Mouse (Mus musculus) cerebellum, adult 2 months (tissue): ENCODE measurements around the gene Slc12a7. TPM values are rescaled to one million over a fixed set of nuclear protein-coding genes. Genes with fewer than 3 reads are reported as not detected.
A peak's percentile ranks its signal among the peaks of the same experiment; 100 is the strongest.

ENCODE experiments used
- DNase-seq, 2 experiments: peaks; one replicate each; pipeline ENCODE4 v3.0.0; 2021
- H3K27ac ChIP-seq: fragments of 200-500 bp; 2 replicates; pipeline ENCODE4 v1.5.1; 2012; ENCODE audit warnings: low read length, control low read depth, inconsistent platforms; ENCODE audit not compliant: insufficient read depth
- H3K27me3 ChIP-seq: fragments of 200-500 bp; 2 replicates; pipeline ENCODE4 v1.6.1; 2012; ENCODE audit warnings: inconsistent platforms, mild to moderate bottlenecking, low read length, moderate library complexity; ENCODE audit not compliant: control insufficient read depth, insufficient read depth
- H3K4me1 ChIP-seq: fragments of 200-500 bp; 2 replicates; pipeline ENCODE4 v1.6.1; 2011; ENCODE audit warnings: low read length; ENCODE audit not compliant: control insufficient read depth, insufficient read depth
- H3K4me3 ChIP-seq: fragments of 200-500 bp; replicated peaks from 2 replicates; pipeline ENCODE3; 2011; ENCODE audit warnings: mild to moderate bottlenecking, low read depth, low read length, control low read depth; ENCODE audit not compliant: insufficient read depth
- CTCF ChIP-seq: fragments of 200-500 bp; IDR thresholded peaks from 2 replicates; pipeline ENCODE4 v1.5.1; 2011; ENCODE audit warnings: low read depth, mild to moderate bottlenecking, control low read depth, low read length, moderate library complexity, borderline replicate concordance; ENCODE audit not compliant: insufficient read depth
- POLR2A ChIP-seq: fragments of 200-500 bp; IDR thresholded peaks from 2 replicates; pipeline ENCODE4 v1.6.1; 2011; ENCODE audit warnings: low read length, control low read depth, borderline replicate concordance; ENCODE audit not compliant: insufficient read depth
- WGBS: fragments of 180-500 bp; shearing (Covaris S2); methylation state at CpG from one replicate; pipeline ENCODE4 v1.1.7; 2018; 5-methylcytosine and 5-hydroxymethylcytosine counted together
- polyA plus RNA-seq: library from polyadenylated mRNA; depleted of rRNA; stranded (reverse); fragments of >200 nt; gene quantifications from 2 replicates; pipeline ENCODE4 v1.2.3, GENCODE M21; 2012

Slc12a7 gene
- polyA plus RNA-seq, 1 experiment: 3.5 TPM

- DNase-seq: no peak
- 22% methylated on average over 8 of the region's 8 CpGs for WGBS
- H3K27ac ChIP-seq: no peak overlapping the region
- no peak overlapping the region for H3K4me3 ChIP-seq
- H3K4me1 ChIP-seq: no peaks in the 10 kb centered on the region
- TF ChIP-seq POLR2A: no peak
- TF ChIP-seq CTCF: peak; percentile 40
- no peaks in the 10 kb centered on the region for H3K27me3 ChIP-seq
These were observed 9.7 kb upstream of the Slc12a7 start for GRCm38 (mm10) chr13:73723081-73723668.

- no peak for DNase-seq
- Histone ChIP-seq H3K4me3 (no peak overlapping the region), H3K27ac (no peak overlapping the region), H3K27me3 (no peaks in the 10 kb centered on the region), H3K4me1 (no peaks in the 10 kb centered on the region)
- TF ChIP-seq POLR2A: no peak
- TF ChIP-seq CTCF: no peak
- 90% methylated on average over 5 of the region's 5 CpGs for WGBS
These were observed 7.6 kb upstream of the Slc12a7 start for GRCm38 (mm10) chr13:73725315-73725714.

GRCm38 (mm10) chr13:73727621-73728025 is 5.3 kb upstream of the Slc12a7 start:
- WGBS: 19% methylated on average over 2 of the region's 2 CpGs
- H3K4me1 ChIP-seq: no peaks in the 10 kb centered on the region; the same call in 1 of the 2 replicates
- H3K27ac ChIP-seq: no peak overlapping the region
- H3K4me3 ChIP-seq: no peak overlapping the region
- H3K27me3 ChIP-seq: peaks cover under 1% of the 10 kb centered on the region; the same call in 1 of the 2 replicates
- TF ChIP-seq POLR2A: no peak
- TF ChIP-seq CTCF: no peak
- DNase-seq: no peak

- peaks cover 3% of the 10 kb centered on the region; the same call in 1 of the 2 replicates for H3K27me3 ChIP-seq
- no peak for DNase-seq
- no peak overlapping the region for H3K4me3 ChIP-seq
- no peak overlapping the region for H3K27ac ChIP-seq
- TF ChIP-seq POLR2A (no peak), CTCF (no peak)
- peaks cover 3% of the 10 kb centered on the region; the same call in 1 of the 2 replicates for H3K4me1 ChIP-seq
These were observed 4.3 kb upstream of the Slc12a7 start for GRCm38 (mm10) chr13:73728633-73729032.

- DNase-seq: no peak
- peaks cover 3% of the 10 kb centered on the region; the same call in 1 of the 2 replicates for H3K4me1 ChIP-seq
- TF ChIP-seq CTCF: no peak
- TF ChIP-seq POLR2A: no peak
- WGBS: 90% methylated on average over 1 of the region's 1 CpGs
- peaks cover 3% of the 10 kb centered on the region; the same call in 1 of the 2 replicates for H3K27me3 ChIP-seq
- no peak overlapping the region for H3K4me3 ChIP-seq
- H3K27ac ChIP-seq: no peak overlapping the region
These were observed 2.0 kb upstream of the Slc12a7 start for GRCm38 (mm10) chr13:73730913-73731312.

- no peak for DNase-seq
- Histone ChIP-seq H3K4me3 (no peak overlapping the region), H3K27me3 (peaks cover 3% of the 10 kb centered on the region; the same call in 1 of the 2 replicates), H3K4me1 (peaks cover 3% of the 10 kb centered on the region; the same call in 1 of the 2 replicates), H3K27ac (no peak overlapping the region)
- TF ChIP-seq CTCF (no peak), POLR2A (no peak)
- 70% methylated on average over 7 of the region's 7 CpGs for WGBS
These were observed 659 bp upstream of the Slc12a7 start for GRCm38 (mm10) chr13:73732235-73732634.

GRCm38 (mm10) chr13:73734379-73734778 is 1.5 kb downstream of the Slc12a7 start:
- Histone ChIP-seq H3K27ac (no peak overlapping the region), H3K27me3 (peaks cover 3% of the 10 kb centered on the region; the same call in 1 of the 2 replicates), H3K4me1 (peaks cover 3% of the 10 kb centered on the region; the same call in 1 of the 2 replicates), H3K4me3 (no peak overlapping the region)
- WGBS: 85% methylated on average over 1 of the region's 1 CpGs
- no peak for DNase-seq
- TF ChIP-seq CTCF (no peak), POLR2A (no peak)

DNA sequence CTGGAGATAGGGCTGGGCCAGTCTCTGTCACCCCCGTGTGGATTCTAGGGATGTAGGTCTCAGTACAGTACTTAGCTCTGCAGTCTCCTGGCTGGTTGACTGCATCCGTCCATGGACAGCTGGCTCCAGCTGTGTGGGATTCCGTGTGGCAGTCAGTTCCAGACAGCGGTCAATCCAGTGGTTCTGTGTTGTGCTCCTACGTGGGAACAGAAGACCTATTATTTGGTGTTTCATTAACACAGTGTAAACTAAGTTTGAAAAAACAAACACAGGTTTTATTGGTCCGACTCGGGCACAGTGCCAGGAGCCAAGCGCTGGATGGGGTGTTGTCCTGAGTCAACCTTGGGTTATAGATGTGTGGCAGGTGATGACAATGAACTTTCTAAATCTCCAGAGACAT is 2.4 kb downstream of the Slc12a7 start:
- TF ChIP-seq POLR2A (no peak), CTCF (no peak)
- Histone ChIP-seq H3K4me3 (no peak overlapping the region), H3K4me1 (peaks cover 3% of the 10 kb centered on the region; the same call in 1 of the 2 replicates), H3K27ac (no peak overlapping the region), H3K27me3 (peaks cover 3% of the 10 kb centered on the region; the same call in 1 of the 2 replicates)
- DNase-seq: no peak
- 81% methylated on average over 8 of the region's 8 CpGs for WGBS
